Mouse (Mus musculus) neural tube, embryonic 11.5 days (tissue): ENCODE data around the gene Slc50a1. TPM values are rescaled to one million over a fixed set of nuclear protein-coding genes. Genes with fewer than 3 reads are reported as not detected.

Experiments
- ATAC-seq: fragments of 200-750 bp; cut with Nextera tagmentation; 2 replicates; pipeline ENCODE4 v1.8.0; 2017; ENCODE audit warnings: moderate number of reproducible peaks, mild to moderate bottlenecking, moderate TSS enrichment, moderate library complexity; ENCODE audit not compliant: insufficient read depth, low FRiP score, low TSS enrichment
- DNase-seq: peaks from one replicate; pipeline ENCODE4 v3.0.0-alpha.2; 2015; ENCODE audit warnings: low spot score
- H3K27ac ChIP-seq: fragments of 300-500 bp; sonication (generic); 2 replicates; pipeline ENCODE4 v1.5.1; 2014; ENCODE audit warnings: low read depth, mild to moderate bottlenecking, low read length
- H3K27me3 ChIP-seq: fragments of 300-500 bp; sonication (generic); 2 replicates; pipeline ENCODE4 v1.6.1; 2014; ENCODE audit warnings: mild to moderate bottlenecking, low read length, mixed read lengths; ENCODE audit not compliant: control insufficient read depth, insufficient read depth
- H3K36me3 ChIP-seq: fragments of 300-500 bp; sonication (generic); 2 replicates; pipeline ENCODE4 v1.6.1; 2014; ENCODE audit warnings: mild to moderate bottlenecking, low read length, moderate library complexity, mixed read lengths; ENCODE audit not compliant: control insufficient read depth, insufficient read depth
- H3K4me1 ChIP-seq: fragments of 300-500 bp; sonication (generic); 2 replicates; pipeline ENCODE4 v1.6.1; 2014; ENCODE audit warnings: low read length, mixed read lengths; ENCODE audit not compliant: control insufficient read depth, insufficient read depth
- H3K4me2 ChIP-seq: fragments of 300-500 bp; sonication (generic); 2 replicates; pipeline ENCODE4 v1.6.1; 2014; ENCODE audit warnings: low read depth, mild to moderate bottlenecking, moderate library complexity
- H3K4me3 ChIP-seq: fragments of 300-500 bp; sonication (generic); 2 replicates; pipeline ENCODE4 v1.5.1; 2014; ENCODE audit warnings: low read depth, low read length
- H3K9ac ChIP-seq: fragments of 300-500 bp; sonication (generic); 2 replicates; pipeline ENCODE4 v1.6.1; 2014; ENCODE audit warnings: mild to moderate bottlenecking, low read length
- H3K9me3 ChIP-seq: fragments of 300-500 bp; sonication (generic); 2 replicates; pipeline ENCODE4 v1.6.1; 2016; ENCODE audit warnings: low read length; ENCODE audit not compliant: control insufficient read depth
- WGBS: fragments of 180-500 bp; shearing (Covaris S2); extraction: QIAGEN DNeasy Blood & Tissue Kit; methylation state at CpG from one replicate; pipeline ENCODE4 v1.1.7; 2014; 5-methylcytosine and 5-hydroxymethylcytosine counted together
- microRNA counts: library from miRNA; unstranded; fragments of <30 nt; microRNA quantifications from one replicate; lab custom pipeline; 2015
- microRNA-seq: library from miRNA; unstranded; fragments of <30 nt; microRNA quantifications from one replicate; pipeline ENCODE4, GENCODE M21; 2016
- polyA plus RNA-seq: library from polyadenylated mRNA; unstranded; fragments of >200 nt; fragmentation: Nextera tagmentation; extraction: Ambion mirVana; gene quantifications from 2 replicates; pipeline ENCODE4 v1.2.1, GENCODE M21; 2014

The Slc50a1 gene
- polyA plus RNA-seq, 1 experiment from 2014 or later, result 33.8 TPM

- Histone ChIP-seq H3K4me2 (no peak overlapping the region), H3K4me3 (no peak overlapping the region), H3K9me3 (no peaks in the 10 kb centered on the region), H3K9ac (no peak overlapping the region), H3K36me3 (peaks cover 5% of the 10 kb centered on the region), H3K4me1 (peaks cover 16% of the 10 kb centered on the region), H3K27ac (no peak overlapping the region), H3K27me3 (no peaks in the 10 kb centered on the region)
- DNase-seq (no peak), ATAC-seq (no peak)
- WGBS, result 85% methylated on average over 1 of the region's 1 CpGs
Observed at GRCm38 (mm10) chr3:89218271-89218670, 52.1 kb downstream of the Slc50a1 start.

MicroRNA genes within 50 kb of the gene (microRNA counts, 519-probe panel; counts per million panel counts)
- microRNA mmu-miR-92b (lab: Ali Mortazavi, UCI), result 4,841 counts per million, percentile 87 among the panel's probes with 10 or more counts

Small RNAs within 50 kb of the gene (microRNA-seq; reads per million reads assigned to microRNA genes)
- 4,972 reads per million, percentile 92 among the genes with 10 or more reads in this experiment for gene Mir92b

Other genes starting within 250 kb of the Slc50a1 start
- gene Rusc1, start 177.3 kb downstream of the Slc50a1 start, polyA plus RNA-seq, result 39.2 and 48.9 TPM in 2 replicates
- gene Gm43738, start 169.5 kb downstream of the Slc50a1 start, polyA plus RNA-seq, result 0.12 TPM in 1 of 2 replicates, not detected in the other
- gene Fdps, start 168.6 kb downstream of the Slc50a1 start, polyA plus RNA-seq, result 384 TPM in 2 replicates
- gene Pklr, start 134.4 kb downstream of the Slc50a1 start, polyA plus RNA-seq, result 1.5 and 2.4 TPM in 2 replicates
- 5.2 and 7.5 TPM in 2 replicates for gene Hcn3, start 110.4 kb downstream of the Slc50a1 start, polyA plus RNA-seq
- 26.5 and 32.3 TPM in 2 replicates for gene Clk2, start 105.8 kb downstream of the Slc50a1 start, polyA plus RNA-seq
- gene Scamp3, start 93.1 kb downstream of the Slc50a1 start, polyA plus RNA-seq, result 91.2 and 92.8 TPM in 2 replicates
- gene Fam189b, start 87.4 kb downstream of the Slc50a1 start, polyA plus RNA-seq, result 32.5 and 36.9 TPM in 2 replicates
- gene Gba, start 67.6 kb downstream of the Slc50a1 start, polyA plus RNA-seq, result 44.4 and 46.5 TPM in 2 replicates
- 26.3 and 26.6 TPM in 2 replicates for gene Thbs3, start 55.4 kb downstream of the Slc50a1 start, polyA plus RNA-seq
- gene Mtx1, start 43.5 kb downstream of the Slc50a1 start, polyA plus RNA-seq, result 181 and 202 TPM in 2 replicates
- 1.6 and 1.8 TPM in 2 replicates for gene Muc1, start 41.5 kb downstream of the Slc50a1 start, polyA plus RNA-seq
- gene Krtcap2, start 24.6 kb downstream of the Slc50a1 start, polyA plus RNA-seq, result 237 and 255 TPM in 2 replicates
- gene Trim46, start 24.3 kb downstream of the Slc50a1 start, polyA plus RNA-seq, result 11.6 and 12.8 TPM in 2 replicates
- gene Dpm3, start 11.2 kb downstream of the Slc50a1 start, polyA plus RNA-seq, result 86.1 and 88.5 TPM in 2 replicates
- gene Efna1, start 10.6 kb upstream of the Slc50a1 start, polyA plus RNA-seq, result 13.7 and 15.9 TPM in 2 replicates
- gene Efna3, start 52.4 kb upstream of the Slc50a1 start, polyA plus RNA-seq, result 32.7 and 36.5 TPM in 2 replicates
- 20.5 and 21.6 TPM in 2 replicates for gene Efna4, start 67.5 kb upstream of the Slc50a1 start, polyA plus RNA-seq
- gene Adam15, start 79.4 kb upstream of the Slc50a1 start, polyA plus RNA-seq, result 16.3 and 18.3 TPM in 2 replicates
- gene Dcst2, start 91.4 kb upstream of the Slc50a1 start, polyA plus RNA-seq, result 0.20 TPM in 1 of 2 replicates, not detected in the other
- gene Dcst1, start 94.7 kb upstream of the Slc50a1 start, polyA plus RNA-seq, result 0.31 and 0.41 TPM in 2 replicates
- gene Zbtb7b, start 124.2 kb upstream of the Slc50a1 start, polyA plus RNA-seq, result 0.25 and 0.54 TPM in 2 replicates
- 0.13 and 0.73 TPM in 2 replicates for gene Lenep, start 132.2 kb upstream of the Slc50a1 start, polyA plus RNA-seq
- 29.4 and 30.9 TPM in 2 replicates for gene Flad1, start 141.3 kb upstream of the Slc50a1 start, polyA plus RNA-seq
- 432 and 463 TPM in 2 replicates for gene Cks1b, start 147.8 kb upstream of the Slc50a1 start, polyA plus RNA-seq
- gene Shc1, start 147.9 kb upstream of the Slc50a1 start, polyA plus RNA-seq, result 43.9 and 48.0 TPM in 2 replicates
- gene Pygo2, start 159.6 kb upstream of the Slc50a1 start, polyA plus RNA-seq, result 55.7 and 59.8 TPM in 2 replicates
- gene Pbxip1, start 166.1 kb upstream of the Slc50a1 start, polyA plus RNA-seq, result 8.6 and 9.1 TPM in 2 replicates
- gene Pmvk, start 184.0 kb upstream of the Slc50a1 start, polyA plus RNA-seq, result 71.8 and 74.5 TPM in 2 replicates
- gene Kcnn3, start 249.6 kb upstream of the Slc50a1 start, polyA plus RNA-seq, result 1.4 and 1.9 TPM in 2 replicates